Mouse (Mus musculus): Measurements from ENCODE around the gene Naxd. TPM values are rescaled to one million over a fixed set of nuclear protein-coding genes. Genes with fewer than 3 reads are reported as not detected.
A peak's percentile ranks its signal among the peaks of the same experiment; 100 is the strongest.

Naxd gene
- total and polyA plus RNA-seq, 3 experiments, result 39.7 to 57.1 (median 50.1) TPM

DNA sequence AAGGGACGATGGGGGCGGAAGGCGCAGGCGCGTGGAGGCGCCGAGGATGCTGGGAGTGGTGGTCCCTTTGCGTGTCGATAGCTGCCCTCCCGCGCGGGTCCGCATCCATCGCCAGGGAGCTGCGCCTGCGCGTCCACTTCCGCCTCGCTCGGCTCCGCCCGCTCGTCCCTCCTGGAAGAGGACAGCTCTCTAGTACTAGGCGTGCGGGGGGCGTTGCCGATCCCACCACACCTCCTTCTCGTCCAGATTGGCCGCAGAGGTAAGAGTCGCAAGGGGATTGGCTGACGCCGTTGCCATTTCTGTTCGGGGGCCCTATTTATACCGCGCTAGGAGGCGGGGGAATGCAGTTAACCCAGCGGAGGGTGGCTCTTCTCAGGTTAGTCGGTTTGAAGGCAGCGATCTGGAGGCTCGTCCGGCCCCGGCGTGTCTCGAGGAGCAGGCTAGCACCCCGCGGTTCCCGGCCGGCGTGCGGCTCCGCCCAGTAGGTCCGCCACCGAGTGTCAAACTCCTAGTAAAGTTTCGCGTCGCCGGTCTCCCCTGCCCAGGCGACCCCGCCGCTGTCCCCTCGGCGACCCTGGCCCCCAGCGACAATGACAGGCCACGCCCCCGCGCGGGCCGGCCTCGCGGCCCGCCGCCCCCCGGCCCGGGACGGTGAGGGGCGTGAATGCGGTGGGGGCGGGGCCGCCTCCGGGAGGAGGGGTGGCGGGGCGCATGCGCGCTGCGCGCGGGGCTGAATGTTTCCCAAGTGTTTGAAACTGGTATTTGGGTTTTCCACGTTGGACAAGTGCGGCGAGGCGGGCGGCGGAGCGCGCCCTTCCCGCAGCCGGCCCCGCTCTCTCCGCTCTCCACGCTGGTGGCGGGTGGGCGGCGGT, 58.6 kb downstream of the Naxd start:
- Histone ChIP-seq H3K4me2 (ENCODE audit: insufficient read depth, low read depth, poor library complexity, severe bottlenecking) (peak overlapping the region; percentile 38; the same call in 1 of the 2 replicates), H3K27ac (ENCODE audit: insufficient read depth, low read depth) (peak overlapping the region; percentile 93), H3K4me1 (ENCODE audit: control insufficient read depth in 1 of 2, insufficient read depth in 2 of 2) (peaks cover 8 to 41% of the 10 kb centered on the region in 2 experiments; a peak in 3 of 4 replicates), H3K36me3 (replicated peaks in 1 of 2; ENCODE audit: control insufficient read depth in 1 of 2, insufficient read depth in 1 of 2, low read length in 1 of 2) (peaks cover 0 to 8% of the 10 kb centered on the region in 2 experiments), H3K9ac (ENCODE audit: insufficient read depth, low read depth) (peak overlapping the region; percentile 82), H3K9me3 (replicated peaks; ENCODE audit: low read length) (no peaks in the 10 kb centered on the region), H3K79me2 (replicated peaks; ENCODE audit: control insufficient read depth, extremely low read depth, insufficient read depth, poor library complexity, severe bottlenecking) (peaks cover 33% of the 10 kb centered on the region), H3K27me3 (replicated peaks) (no peaks in the 10 kb centered on the region), H3K4me3 (replicated peaks in 1 of 3; ENCODE audit: low read depth in 2 of 3, low read length in 2 of 3, poor library complexity in 1 of 3) (peak overlapping the region; percentile 65 to 77 (median 74))
- peak; percentile 99 for DNase-seq (ENCODE audit: extremely low read depth)
- TF ChIP-seq ZNF384 (IDR thresholded peaks at IDR 0.05; ENCODE audit: low read depth, low read length), result no peak; the same call in 1 of the 2 replicates
- TF ChIP-seq NRF1 (IDR thresholded peaks at IDR 0.05; ENCODE audit: low read depth, low read length), result peak; percentile 95
- no peak for TF ChIP-seq CTCF (conservative IDR thresholded peaks at IDR 0.05 in 1 of 2, IDR thresholded peaks at IDR 0.05 in 1 of 2; ENCODE audit: low read depth in 2 of 2, low read length in 2 of 2)
- TF ChIP-seq ZKSCAN1 (IDR thresholded peaks at IDR 0.05; ENCODE audit: borderline replicate concordance, low read depth, low read length), result no peak
- no peak; the same call in 1 of the 2 replicates for TF ChIP-seq MXI1 (IDR thresholded peaks at IDR 0.05; ENCODE audit: low read depth, low read length)
- TF ChIP-seq GABPA (IDR thresholded peaks at IDR 0.05; ENCODE audit: insufficient replicate concordance, low read depth, low read length), result no peak
- TF ChIP-seq POLR2A (IDR thresholded peaks at IDR 0.05; ENCODE audit: low read depth, low read length), result peak; percentile 99
- no peak for TF ChIP-seq SMC3 (IDR thresholded peaks at IDR 0.05; ENCODE audit: low read depth, low read length)
- TF ChIP-seq RAD21 (IDR thresholded peaks at IDR 0.05; ENCODE audit: low read depth, low read length), result no peak
- TF ChIP-seq ETS1 (conservative IDR thresholded peaks at IDR 0.05; ENCODE audit: low read depth, low read length), result no peak
- TF ChIP-seq KAT2A (IDR thresholded peaks at IDR 0.05; ENCODE audit: insufficient replicate concordance, low read length), result 0 out of 2 replicates have a peak, but pooled peaks have one; percentile 15
- no peak for TF ChIP-seq JUN (IDR thresholded peaks at IDR 0.05; ENCODE audit: insufficient read depth, low read depth, low read length)
- peak; percentile 83 for TF ChIP-seq TCF12 (IDR thresholded peaks at IDR 0.05; ENCODE audit: low read depth, low read length)
- no peak; the same call in 1 of the 2 replicates for TF ChIP-seq CHD1 (IDR thresholded peaks at IDR 0.05; ENCODE audit: low read depth, low read length)
- peak; percentile 43; the same call in 1 of the 2 replicates for TF ChIP-seq CHD2 (IDR thresholded peaks at IDR 0.05; ENCODE audit: low read length)
- TF ChIP-seq MAX (IDR thresholded peaks at IDR 0.05; ENCODE audit: low read length), result peak; percentile 58; the same call in 1 of the 2 replicates
- peak; percentile 80 for TF ChIP-seq HCFC1 (IDR thresholded peaks at IDR 0.05; ENCODE audit: low read depth, low read length)
- TF ChIP-seq IRF4 (IDR thresholded peaks at IDR 0.05; ENCODE audit: low read depth, low read length), result no peak; the same call in 1 of the 2 replicates
- TF ChIP-seq ZMIZ1 (IDR thresholded peaks at IDR 0.05; ENCODE audit: low read depth, low read length), result peak; percentile 97
- TF ChIP-seq MAFK (IDR thresholded peaks at IDR 0.05; ENCODE audit: insufficient replicate concordance, low read length), result no peak
- TF ChIP-seq ZC3H11A (IDR thresholded peaks at IDR 0.05; ENCODE audit: low read depth, low read length), result no peak
- 0 out of 2 replicates have a peak, but pooled peaks have one; percentile 52 for TF ChIP-seq MEF2A (IDR thresholded peaks at IDR 0.05; ENCODE audit: borderline replicate concordance, low read depth, low read length)
- no peak; the same call in 1 of the 2 replicates for TF ChIP-seq UBTF (IDR thresholded peaks at IDR 0.05; ENCODE audit: low read depth, low read length)
- no peak for TF ChIP-seq USF2 (conservative IDR thresholded peaks at IDR 0.05; ENCODE audit: low read depth, low read length)
- no peak for TF ChIP-seq E2F4 (IDR thresholded peaks at IDR 0.05; ENCODE audit: insufficient replicate concordance, low read depth, low read length)
- peak; percentile 98 for TF ChIP-seq TBP (conservative IDR thresholded peaks at IDR 0.05; ENCODE audit: low read depth, low read length)
- peak; percentile 57; the same call in 1 of the 2 replicates for TF ChIP-seq POLR2AphosphoS2 (IDR thresholded peaks at IDR 0.05; ENCODE audit: low read depth, low read length)
- peak; percentile 25 for TF ChIP-seq SIN3A (IDR thresholded peaks at IDR 0.05; ENCODE audit: low read length)
- no peak for TF ChIP-seq PAX5 (IDR thresholded peaks at IDR 0.05; ENCODE audit: low read length)
- no peak for TF ChIP-seq EP300 (IDR thresholded peaks at IDR 0.05; ENCODE audit: low read length)
- peak; percentile 98 for TF ChIP-seq NELFE (IDR thresholded peaks at IDR 0.05; ENCODE audit: low read depth, low read length)
- TF ChIP-seq BHLHE40 (IDR thresholded peaks at IDR 0.05; ENCODE audit: low read depth, low read length), result peak; percentile 82
- TF ChIP-seq USF1 (IDR thresholded peaks at IDR 0.05; ENCODE audit: low read depth, low read length), result no peak
- TF ChIP-seq RCOR1 (conservative IDR thresholded peaks at IDR 0.05; ENCODE audit: low read depth, low read length), result no peak
- TF ChIP-seq ELF1 (IDR thresholded peaks at IDR 0.05; ENCODE audit: low read depth, low read length), result peak; percentile 94
- 0 out of 2 replicates have a peak, but pooled peaks have one; percentile 20 for TF ChIP-seq MYC (IDR thresholded peaks at IDR 0.05; ENCODE audit: low read depth, low read length)
- TF ChIP-seq MAZ (IDR thresholded peaks at IDR 0.05; ENCODE audit: low read depth, low read length), result peak; percentile 83; the same call in 1 of the 2 replicates
- TF ChIP-seq JUND (conservative IDR thresholded peaks at IDR 0.05; ENCODE audit: low read depth, low read length), result no peak
- in situ Hi-C loops (cut with MboI; ENCODE audit: low pct_ligation_motif_present, low pct_unique_long_range_greater_than_20kb, low sequenced_read_pairs), result no loop called here
- dilution Hi-C loops (cut with MboI; ENCODE audit: extremely low pct_ligation_motif_present, extremely low pct_unique_long_range_greater_than_20kb, low sequenced_read_pairs), result no loop called here
